Mouse (Mus musculus) kidney, adult 2 months (tissue): ENCODE data around the gene Nodal. TPM values are rescaled to one million over a fixed set of nuclear protein-coding genes. Genes with fewer than 3 reads are reported as not detected.
A peak's percentile ranks its signal among the peaks of the same experiment; 100 is the strongest.

Experiments
- DNase-seq: peaks from one replicate; pipeline ENCODE4 v3.0.0; 2021
- H3K27ac ChIP-seq: fragments of 200-500 bp; 2 replicates; pipeline ENCODE4 v1.5.1; 2012; ENCODE audit warnings: low read depth, low read length, control low read depth, inconsistent platforms; ENCODE audit not compliant: insufficient read depth
- H3K27me3 ChIP-seq: fragments of 200-500 bp; replicated peaks from 2 replicates; pipeline ENCODE4 v1.6.1; 2012; ENCODE audit warnings: mild to moderate bottlenecking, moderate library complexity, low read length, inconsistent platforms; ENCODE audit not compliant: control insufficient read depth, insufficient read depth
- H3K36me3 ChIP-seq: fragments of 200-500 bp; 2 replicates; pipeline ENCODE4 v1.6.1; 2012; ENCODE audit warnings: mild to moderate bottlenecking, moderate library complexity, low read length, inconsistent platforms; ENCODE audit not compliant: control insufficient read depth, insufficient read depth
- H3K4me1 ChIP-seq: fragments of 200-500 bp; 2 replicates; pipeline ENCODE4 v1.6.1; 2011; ENCODE audit warnings: low read length; ENCODE audit not compliant: control insufficient read depth, insufficient read depth
- H3K4me3 ChIP-seq: fragments of 200-500 bp; 2 replicates; pipeline ENCODE4 v1.5.1; 2011; ENCODE audit warnings: mild to moderate bottlenecking, low read depth, low read length, control low read depth; ENCODE audit not compliant: insufficient read depth
- CTCF ChIP-seq: fragments of 200-500 bp; conservative IDR thresholded peaks from 2 replicates; pipeline ENCODE4 v1.5.1; 2011; ENCODE audit warnings: low read depth, mild to moderate bottlenecking, control low read depth, low read length, moderate library complexity, mixed read lengths; ENCODE audit not compliant: insufficient read depth, insufficient read length
- POLR2A ChIP-seq: fragments of 200-500 bp; IDR thresholded peaks from one replicate; pipeline ENCODE4 v1.6.1; 2011; ENCODE audit warnings: low read depth, low read length, control low read depth
- WGBS: fragments of 180-500 bp; shearing (Covaris S2); methylation state at CpG from one replicate; pipeline ENCODE4 v1.1.7; 2018; 5-methylcytosine and 5-hydroxymethylcytosine counted together
- polyA plus RNA-seq: library from polyadenylated mRNA; depleted of rRNA; stranded (reverse); fragments of >200 nt; gene quantifications from 2 replicates; pipeline ENCODE4 v1.2.3, GENCODE M21; 2012

The Nodal gene
- polyA plus RNA-seq, 1 experiment = 0.06 TPM

- WGBS = 63% methylated on average over 4 of the region's 4 CpGs
These were observed 10.6 kb downstream of the Nodal start for GRCm38 (mm10) chr10:61428416-61428815.

GRCm38 (mm10) chr10:61429043-61429442 is 11.3 kb downstream of the Nodal start:
- Histone ChIP-seq H3K27me3 (no peaks in the 10 kb centered on the region), H3K36me3 (peaks cover 3% of the 10 kb centered on the region; the same call in 1 of the 2 replicates), H3K4me1 (0 out of 2 replicates have a peak, but pooled peaks cover 5% of the 10 kb centered on the region), H3K4me3 (no peak overlapping the region), H3K27ac (no peak overlapping the region)
- DNase-seq = no peak
- 90% methylated on average over 5 of the region's 5 CpGs for WGBS
- no peak for TF ChIP-seq POLR2A
- TF ChIP-seq CTCF = no peak

More at GRCm38 (mm10) chr10:61428416-61428815, 10.6 kb downstream of the Nodal start:
- no peak for TF ChIP-seq CTCF
- no peak overlapping the region for H3K4me3 ChIP-seq
- DNase-seq = no peak
- peaks cover 3% of the 10 kb centered on the region; the same call in 1 of the 2 replicates for H3K36me3 ChIP-seq
- 0 out of 2 replicates have a peak, but pooled peaks cover 5% of the 10 kb centered on the region for H3K4me1 ChIP-seq
- H3K27me3 ChIP-seq = no peaks in the 10 kb centered on the region
- H3K27ac ChIP-seq = no peak overlapping the region

GRCm38 (mm10) chr10:61431375-61431774 is 13.6 kb downstream of the Nodal start:
- no peak for TF ChIP-seq CTCF
- TF ChIP-seq POLR2A = no peak
- Histone ChIP-seq H3K4me1 (no peaks in the 10 kb centered on the region), H3K4me3 (no peak overlapping the region), H3K27me3 (no peaks in the 10 kb centered on the region), H3K36me3 (peaks cover 12% of the 10 kb centered on the region), H3K27ac (no peak overlapping the region)
- no peak for DNase-seq
- 81% methylated on average over 9 of the region's 9 CpGs for WGBS

- Histone ChIP-seq H3K4me3 (no peak overlapping the region), H3K27ac (peak overlapping the region; percentile 34; the same call in 1 of the 2 replicates), H3K27me3 (no peaks in the 10 kb centered on the region), H3K36me3 (no peaks in the 10 kb centered on the region), H3K4me1 (peaks cover 37% of the 10 kb centered on the region)
- TF ChIP-seq POLR2A (no peak), CTCF (no peak)
- peak; percentile 90 for DNase-seq
- WGBS = 42% methylated on average over 7 of the region's 7 CpGs
These were observed 22.5 kb downstream of the Nodal start for GRCm38 (mm10) chr10:61440202-61440800.

- peak overlapping the region; percentile 73 for H3K27ac ChIP-seq
- TF ChIP-seq POLR2A (no peak), CTCF (no peak)
- WGBS = 38% methylated on average over 6 of the region's 6 CpGs
These were observed 25.7 kb downstream of the Nodal start for GRCm38 (mm10) chr10:61443456-61443855.

GRCm38 (mm10) chr10:61443876-61444275 is 26.1 kb downstream of the Nodal start:
- WGBS = 34% methylated on average over 1 of the region's 1 CpGs
- Histone ChIP-seq H3K27ac (peak overlapping the region; percentile 73), H3K36me3 (no peaks in the 10 kb centered on the region), H3K27me3 (no peaks in the 10 kb centered on the region), H3K4me3 (no peak overlapping the region), H3K4me1 (peaks cover 64% of the 10 kb centered on the region)
- TF ChIP-seq POLR2A (no peak), CTCF (no peak)
- peak; percentile 8 for DNase-seq

More at GRCm38 (mm10) chr10:61443456-61443855, 25.7 kb downstream of the Nodal start:
- H3K36me3 ChIP-seq = no peaks in the 10 kb centered on the region
- DNase-seq = peak; percentile 10
- no peak overlapping the region for H3K4me3 ChIP-seq
- H3K27me3 ChIP-seq = no peaks in the 10 kb centered on the region
- peaks cover 60% of the 10 kb centered on the region for H3K4me1 ChIP-seq

GRCm38 (mm10) chr10:61445016-61445415 is 27.2 kb downstream of the Nodal start:
- WGBS = 71% methylated on average over 3 of the region's 3 CpGs
- Histone ChIP-seq H3K4me1 (peaks cover 71% of the 10 kb centered on the region), H3K27me3 (no peaks in the 10 kb centered on the region), H3K36me3 (no peaks in the 10 kb centered on the region), H3K27ac (0 out of 2 replicates have a peak overlapping the region, but pooled peaks have one; percentile 29), H3K4me3 (no peak overlapping the region)
- DNase-seq = peak; percentile 0
- TF ChIP-seq CTCF (no peak), POLR2A (no peak)
